Mouse (Mus musculus) erythroblast, embryonic 14.5 days (primary cell): ENCODE measurements around the gene Tmem132b. TPM values are rescaled to one million over a fixed set of nuclear protein-coding genes. Genes with fewer than 3 reads are reported as not detected.

ENCODE experiments used
- H3K27me3 ChIP-seq: 2 replicates; pipeline ENCODE4 v1.6.1; 2012; ENCODE audit warnings: inconsistent platforms; ENCODE audit not compliant: control insufficient read depth
- H3K36me3 ChIP-seq: 2 replicates; pipeline ENCODE4 v1.6.1; 2012; ENCODE audit warnings: mild to moderate bottlenecking, inconsistent platforms; ENCODE audit not compliant: control insufficient read depth
- H3K4me1 ChIP-seq: 2 replicates; pipeline ENCODE4 v1.6.1; 2012; ENCODE audit warnings: inconsistent platforms; ENCODE audit not compliant: control insufficient read depth
- H3K4me3 ChIP-seq: replicated peaks from 2 replicates; pipeline ENCODE3; 2012; ENCODE audit warnings: moderate library complexity, mild to moderate bottlenecking, inconsistent platforms
- H3K9me3 ChIP-seq: 2 replicates; pipeline ENCODE4 v1.6.1; 2012; ENCODE audit warnings: low read length, inconsistent platforms, mixed read lengths; ENCODE audit not compliant: control insufficient read depth
- GATA1 ChIP-seq: IDR thresholded peaks from 2 replicates; pipeline ENCODE4 v1.6.1; 2012; ENCODE audit warnings: low read length, inconsistent platforms, mixed read lengths
- TAL1 ChIP-seq: IDR thresholded peaks from 3 replicates; pipeline ENCODE4 v1.6.1; 2012; ENCODE audit warnings: low read length, inconsistent platforms, mixed read lengths
- polyA plus RNA-seq: library from polyadenylated mRNA; stranded (reverse); fragments of >175 nt; gene quantifications from 2 replicates; pipeline ENCODE4 v1.2.3, GENCODE M21; 2012

The Tmem132b gene
- polyA plus RNA-seq, 1 experiment, result not detected

DNA sequence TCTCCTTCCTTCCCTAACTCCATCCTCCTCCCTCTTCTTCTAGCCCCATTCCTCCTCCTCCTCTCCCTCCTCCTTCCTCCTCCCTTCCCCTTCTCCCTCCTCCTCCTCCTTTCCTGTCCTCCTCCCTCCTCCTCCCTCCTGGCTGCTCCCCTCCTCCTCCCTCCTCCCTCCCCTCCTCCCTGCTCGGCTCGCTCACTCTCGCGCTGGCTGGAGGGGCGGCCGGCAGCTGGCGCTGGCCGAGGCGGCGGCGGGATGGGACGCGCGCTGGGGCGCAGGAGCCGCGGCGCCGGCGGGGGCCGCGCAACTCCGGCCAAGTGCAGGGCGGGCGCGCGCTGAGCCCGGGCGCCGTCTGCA lies 594 bp downstream of the Tmem132b start:
- Histone ChIP-seq H3K27me3 (peaks cover 70% of the 10 kb centered on the region), H3K36me3 (no peaks in the 10 kb centered on the region), H3K4me1 (peaks cover 2% of the 10 kb centered on the region; the same call in 1 of the 2 replicates), H3K4me3 (no peak overlapping the region), H3K9me3 (no peaks in the 10 kb centered on the region)
- no peak for TF ChIP-seq TAL1
- no peak for TF ChIP-seq GATA1

DNA sequence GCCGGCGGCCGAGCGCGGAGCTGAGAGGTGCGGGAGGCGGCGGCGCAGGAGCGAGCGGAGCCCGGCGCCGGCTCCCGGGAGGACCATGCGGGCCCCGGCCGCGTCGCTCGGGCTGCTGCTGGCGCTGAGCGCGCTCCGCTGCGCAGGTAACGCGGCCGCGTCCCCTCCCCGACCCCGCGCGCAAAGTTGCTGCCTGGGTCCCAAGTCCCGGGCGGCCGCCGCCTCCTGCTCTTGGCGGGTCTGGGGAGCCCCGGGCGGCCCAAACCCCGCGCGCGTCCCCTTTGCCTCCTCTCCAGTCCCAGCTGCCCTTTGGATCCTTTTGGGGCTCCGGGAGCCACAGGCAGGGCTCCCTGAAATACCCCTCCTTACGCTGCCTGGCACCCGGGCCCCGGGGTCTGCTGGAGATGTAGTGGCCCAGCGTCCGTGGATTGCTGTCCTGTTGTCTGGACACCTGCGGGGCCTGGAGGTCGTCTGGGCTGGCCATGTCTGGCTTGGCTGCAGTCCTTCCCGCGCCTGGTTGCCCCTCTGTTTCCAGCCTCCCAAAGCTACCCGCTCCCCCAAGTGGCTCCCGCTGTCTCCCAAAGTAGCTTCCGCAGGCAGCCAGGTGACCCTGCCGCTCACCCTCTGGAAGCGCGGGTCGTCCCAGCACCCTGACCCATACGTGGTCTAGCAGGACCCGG lies 1.1 kb downstream of the Tmem132b start:
- Histone ChIP-seq H3K27me3 (peaks cover 70% of the 10 kb centered on the region), H3K9me3 (no peaks in the 10 kb centered on the region), H3K4me1 (peaks cover 2% of the 10 kb centered on the region; the same call in 1 of the 2 replicates), H3K36me3 (no peaks in the 10 kb centered on the region), H3K4me3 (no peak overlapping the region)
- TF ChIP-seq TAL1 (no peak), GATA1 (no peak)

DNA sequence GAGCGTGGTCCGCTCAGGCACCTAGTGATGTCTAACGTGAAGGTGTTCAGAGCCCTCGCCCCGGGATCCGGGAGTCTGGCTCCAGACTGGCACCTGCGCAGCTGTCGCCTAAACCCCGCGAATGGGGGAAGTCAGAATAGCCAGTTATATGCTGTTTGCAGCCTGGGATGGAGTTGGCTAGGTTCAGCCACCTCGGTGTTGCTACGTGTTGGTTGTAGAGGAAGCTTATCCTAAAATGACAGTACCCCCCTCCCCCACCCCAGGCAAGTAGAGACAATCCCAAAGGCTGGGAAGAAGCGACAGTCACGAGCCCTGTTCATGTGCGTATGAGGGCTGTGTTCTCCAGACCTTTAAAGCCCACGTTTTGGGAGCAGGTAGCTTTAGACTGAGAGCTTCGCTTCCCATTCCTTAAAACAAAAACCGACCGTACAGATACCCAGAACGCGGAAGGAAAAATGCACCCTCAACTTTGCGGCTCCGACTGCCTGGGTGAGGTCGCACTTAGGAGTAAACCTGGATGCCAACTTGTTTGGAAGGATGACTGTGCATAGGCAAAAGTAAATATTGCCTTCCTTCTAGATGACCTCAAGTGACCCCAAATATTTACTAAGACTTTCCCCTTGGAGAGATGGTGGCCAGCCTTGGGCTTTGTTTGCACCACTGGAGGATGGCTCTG lies 1.8 kb downstream of the Tmem132b start:
- Histone ChIP-seq H3K27me3 (peaks cover 68% of the 10 kb centered on the region), H3K36me3 (no peaks in the 10 kb centered on the region), H3K4me1 (peaks cover 2% of the 10 kb centered on the region; the same call in 1 of the 2 replicates), H3K9me3 (no peaks in the 10 kb centered on the region), H3K4me3 (no peak overlapping the region)
- TF ChIP-seq GATA1 (no peak), TAL1 (no peak)

DNA sequence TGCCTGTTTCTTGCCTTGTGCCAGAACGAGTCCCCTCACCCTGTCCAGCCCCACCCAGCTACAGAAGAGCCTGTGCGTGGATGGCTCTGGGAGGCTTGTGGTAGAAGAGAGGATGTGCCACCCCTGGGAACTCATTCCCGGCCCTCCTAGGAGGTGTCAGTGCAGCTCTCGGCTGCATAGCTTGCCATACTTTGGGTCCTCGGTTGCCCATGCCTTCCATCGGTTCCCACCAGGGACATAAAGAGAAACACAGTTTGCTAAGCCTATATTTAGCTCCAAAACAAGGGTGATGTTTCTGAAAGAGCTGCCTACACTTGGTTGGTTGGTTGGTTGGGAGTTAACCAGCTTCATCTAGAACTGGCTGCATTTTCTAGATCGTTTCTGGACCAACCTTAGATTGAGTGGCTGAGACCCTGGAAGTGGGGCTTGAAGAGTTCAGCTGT lies 2.6 kb downstream of the Tmem132b start:
- Histone ChIP-seq H3K27me3 (peaks cover 64% of the 10 kb centered on the region), H3K9me3 (no peaks in the 10 kb centered on the region), H3K4me3 (no peak overlapping the region), H3K36me3 (no peaks in the 10 kb centered on the region), H3K4me1 (peaks cover 2% of the 10 kb centered on the region; the same call in 1 of the 2 replicates)
- TF ChIP-seq TAL1 (no peak), GATA1 (no peak)

DNA sequence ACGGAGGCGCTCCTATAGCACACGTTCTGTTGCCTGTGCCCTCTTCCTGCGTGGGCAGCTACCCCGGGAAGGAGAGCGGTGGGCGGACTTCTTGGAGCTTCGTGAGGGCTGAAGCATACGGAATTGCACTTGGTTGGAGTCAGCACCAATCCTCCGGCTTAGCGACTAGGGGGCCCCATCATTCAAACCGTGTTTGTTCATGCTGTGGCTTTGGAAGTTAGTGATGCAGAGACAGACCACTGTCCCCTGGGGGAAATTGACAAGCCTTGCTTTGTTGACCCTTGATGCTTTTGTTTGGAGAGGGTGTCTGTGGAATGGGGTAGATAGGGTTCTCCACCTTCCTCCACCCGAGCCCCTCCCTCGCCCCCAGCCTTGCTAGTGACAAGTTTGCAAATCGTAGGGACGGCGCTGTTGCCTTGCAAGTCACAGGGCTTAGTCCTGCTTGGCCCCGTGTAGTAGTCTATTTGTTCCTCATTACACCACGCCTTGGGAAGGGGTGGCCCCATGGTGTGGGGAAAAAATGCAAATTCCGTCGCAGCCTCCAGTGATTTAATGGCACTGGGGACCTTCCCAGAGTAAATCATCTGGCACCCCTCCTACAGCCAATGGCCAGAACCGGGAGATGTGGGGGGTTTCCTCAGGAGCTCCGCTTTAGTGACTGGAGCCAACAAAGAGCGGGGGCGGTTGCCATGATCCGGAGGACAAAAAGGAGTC lies 3.2 kb downstream of the Tmem132b start:
- Histone ChIP-seq H3K27me3 (peaks cover 60% of the 10 kb centered on the region), H3K36me3 (no peaks in the 10 kb centered on the region), H3K4me1 (peaks cover 2% of the 10 kb centered on the region; the same call in 1 of the 2 replicates), H3K4me3 (no peak overlapping the region), H3K9me3 (no peaks in the 10 kb centered on the region)
- TF ChIP-seq TAL1, result no peak
- no peak for TF ChIP-seq GATA1

DNA sequence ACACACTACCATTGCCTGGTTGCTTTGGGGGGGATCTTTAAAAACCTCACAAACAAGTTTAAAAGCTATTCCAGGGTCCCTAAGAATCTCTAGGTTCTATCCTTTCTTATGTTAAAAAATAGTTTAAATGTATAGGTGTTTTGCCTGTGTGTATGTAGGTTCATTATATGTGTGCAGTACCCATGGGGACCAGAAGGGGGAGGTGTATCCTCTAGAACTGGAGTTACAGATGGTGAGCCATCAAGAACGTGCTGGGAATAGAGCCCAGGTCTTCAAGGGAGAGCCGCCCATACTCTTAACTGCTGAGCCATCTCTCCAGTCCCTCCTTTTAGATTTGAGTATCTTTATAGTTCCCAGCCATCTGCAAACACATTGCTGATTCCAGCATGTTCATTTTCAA lies 13.5 kb downstream of the Tmem132b start:
- Histone ChIP-seq H3K4me1 (no peaks in the 10 kb centered on the region), H3K9me3 (peaks cover 4% of the 10 kb centered on the region), H3K27me3 (no peaks in the 10 kb centered on the region), H3K36me3 (no peaks in the 10 kb centered on the region), H3K4me3 (no peak overlapping the region)
- TF ChIP-seq GATA1, result no peak

DNA sequence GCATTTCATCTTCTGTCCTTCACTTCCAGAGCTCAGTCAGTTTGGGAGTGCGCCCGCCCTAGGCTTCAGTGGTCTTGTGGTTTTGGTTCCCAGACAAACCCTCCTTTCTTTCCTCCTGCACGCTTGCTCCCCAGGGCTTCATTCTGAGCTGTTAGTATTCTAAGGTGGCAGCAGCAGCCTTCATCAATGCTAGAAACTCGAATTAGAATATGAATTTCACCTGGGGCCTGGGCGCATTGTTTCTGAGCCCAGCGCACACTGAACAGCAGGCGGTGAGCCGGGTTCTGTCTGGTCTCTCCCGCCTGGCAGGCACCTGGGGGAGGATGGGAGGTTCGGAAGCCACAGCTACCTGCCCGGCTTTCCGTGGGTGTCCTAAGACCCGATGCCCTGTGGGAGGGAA lies 14.7 kb downstream of the Tmem132b start:
- peaks cover 4% of the 10 kb centered on the region for H3K9me3 ChIP-seq
- no peaks in the 10 kb centered on the region for H3K27me3 ChIP-seq
- no peaks in the 10 kb centered on the region for H3K4me1 ChIP-seq
- TF ChIP-seq TAL1, result no peak
- no peak overlapping the region for H3K4me3 ChIP-seq
- H3K36me3 ChIP-seq, result no peaks in the 10 kb centered on the region

DNA sequence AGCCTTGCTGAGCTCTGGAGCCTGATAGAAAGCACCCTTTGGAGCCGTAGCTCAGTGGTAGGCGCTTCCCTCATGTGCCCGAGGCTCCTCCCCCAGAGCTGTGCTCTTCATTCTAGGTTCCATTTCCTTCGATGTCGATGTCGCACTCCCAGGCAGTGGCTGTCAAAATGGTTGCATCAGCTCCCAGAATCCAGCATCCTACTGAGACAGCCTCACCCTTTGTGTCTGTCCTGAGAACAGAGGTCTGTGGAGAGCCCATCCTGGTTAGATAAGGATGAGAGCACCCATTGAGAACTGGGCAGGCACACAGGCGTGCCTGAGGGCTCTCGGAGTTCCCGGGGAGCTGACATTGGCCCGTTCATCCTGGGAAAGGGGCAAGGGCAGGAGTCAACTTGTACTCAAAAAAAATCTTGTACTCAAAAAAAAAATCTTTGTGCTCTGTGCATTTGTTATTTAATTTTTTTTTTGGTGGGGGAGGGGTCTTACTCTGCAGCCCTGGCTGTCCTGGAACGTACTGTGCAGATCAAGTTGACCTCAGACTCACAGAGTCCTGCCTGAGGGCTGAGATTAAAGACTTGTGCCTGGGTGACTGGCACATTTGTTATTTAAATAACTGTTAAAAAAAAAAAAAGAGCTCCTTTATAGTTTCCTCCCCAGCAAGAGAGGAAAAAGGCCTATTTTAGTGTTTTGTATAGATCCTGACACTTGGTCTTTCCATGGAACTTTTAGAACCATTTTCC lies 18.3 kb downstream of the Tmem132b start:
- no peaks in the 10 kb centered on the region for H3K36me3 ChIP-seq
- H3K9me3 ChIP-seq, result peaks cover 4% of the 10 kb centered on the region
- TF ChIP-seq GATA1 (no peak), TAL1 (no peak)
- H3K4me1 ChIP-seq, result no peaks in the 10 kb centered on the region
- H3K4me3 ChIP-seq, result no peak overlapping the region
- H3K27me3 ChIP-seq, result no peaks in the 10 kb centered on the region

DNA sequence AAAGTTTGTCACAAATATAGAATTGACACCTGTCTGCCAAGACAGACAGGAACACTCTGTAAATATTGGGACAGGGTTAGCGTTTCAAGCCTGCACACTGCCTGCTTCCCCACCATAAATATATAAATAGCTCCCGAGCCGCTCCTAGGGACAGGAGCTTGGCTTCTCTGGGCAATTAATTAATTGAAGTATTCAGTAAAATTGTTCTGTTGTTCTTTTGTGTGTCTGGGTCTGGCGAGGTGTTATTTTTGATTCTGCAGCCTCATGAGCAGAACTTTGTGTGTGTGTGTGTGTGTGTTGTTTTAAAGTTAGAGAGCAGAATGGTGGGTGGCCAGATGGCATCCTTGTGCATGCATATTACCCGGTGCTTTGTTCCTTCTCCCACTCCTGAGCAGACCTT lies 24.2 kb downstream of the Tmem132b start:
- Histone ChIP-seq H3K36me3 (no peaks in the 10 kb centered on the region), H3K4me1 (no peaks in the 10 kb centered on the region), H3K27me3 (no peaks in the 10 kb centered on the region), H3K4me3 (no peak overlapping the region), H3K9me3 (peaks cover 5% of the 10 kb centered on the region)
- TF ChIP-seq GATA1 (no peak), TAL1 (no peak)
